Mouse (Mus musculus) bone marrow, adult 2 months (tissue): ENCODE results near the gene Slc12a1.

Experiments
- CTCF ChIP-seq: fragments of 200-500 bp; IDR thresholded peaks from 2 replicates; pipeline ENCODE4 v1.5.1; 2011; ENCODE audit warnings: low read length, control low read depth; ENCODE audit not compliant: control insufficient read depth, insufficient read depth
- POLR2A ChIP-seq: fragments of 200-500 bp; IDR thresholded peaks from 2 replicates; pipeline ENCODE4 v1.6.1; 2011; ENCODE audit warnings: low read depth, mild to moderate bottlenecking, control low read depth, low read length, borderline replicate concordance; ENCODE audit not compliant: control insufficient read depth

- no peak for TF ChIP-seq CTCF
- no peak for TF ChIP-seq POLR2A
Measured at GRCm38 (mm10) chr2:125218566-125218965, 66.3 kb downstream of the Slc12a1 start.
